Mouse (Mus musculus) erythroid progenitor cell, adult 5-6 weeks (primary cell): ENCODE measurements around the gene Zfp42. TPM values are rescaled to one million over a fixed set of nuclear protein-coding genes. Genes with fewer than 3 reads are reported as not detected.

ENCODE experiments used
- ATAC-seq: replicated peaks from 2 replicates; pipeline ENCODE4 v1.8.0; 2016; ENCODE audit warnings: moderate number of reproducible peaks, mild to moderate bottlenecking, moderate TSS enrichment, inconsistent platforms; ENCODE audit not compliant: poor library complexity, low FRiP score, severe bottlenecking
- total RNA-seq, 2 experiments: library from RNA; stranded (forward) in 1 of 2; stranded (reverse) in 1 of 2; fragments of 150-400 nt in 1 of 2; fragments of 186-747, 209-891 nt in 1 of 2; gene quantifications; 2 replicates each; pipeline versions ENCODE4 v1.2.3 to v1.2.4; 2015 to 2017; ENCODE audit warnings: low replicate concordance in 2 of 2

Zfp42 gene
- total RNA-seq, 2 experiments from 2014 or later: not detected

GRCm38 (mm10) chr8:43257886-43258285, 48.9 kb downstream of the Zfp42 start:
- no peak for ATAC-seq

GRCm38 (mm10) chr8:43255695-43256094, 51.1 kb downstream of the Zfp42 start:
- no peak for ATAC-seq

- no peak for ATAC-seq
Measured at GRCm38 (mm10) chr8:43251653-43252052, 55.1 kb downstream of the Zfp42 start.

GRCm38 (mm10) chr8:43248707-43249106, 58.1 kb downstream of the Zfp42 start:
- no peak for ATAC-seq

Other genes with a start within 250 kb of the Zfp42 start
- gene Triml1, start 165.5 kb downstream of the Zfp42 start, total RNA-seq (2015; ENCODE audit: low replicate concordance): not detected in 2 replicates
- not detected in 2 replicates for gene Triml1, start 165.5 kb downstream of the Zfp42 start, total RNA-seq (2017; ENCODE audit: low replicate concordance)
- not detected in 2 replicates for gene Triml2, start 126.4 kb downstream of the Zfp42 start, total RNA-seq (2015; ENCODE audit: low replicate concordance)
- gene Triml2, start 126.4 kb downstream of the Zfp42 start, total RNA-seq (2017; ENCODE audit: low replicate concordance): not detected in 2 replicates
- not detected in 2 replicates for gene Adam26b, start 221.1 kb upstream of the Zfp42 start, total RNA-seq (2015; ENCODE audit: low replicate concordance)
- gene Adam26b, start 221.1 kb upstream of the Zfp42 start, total RNA-seq (2017; ENCODE audit: low replicate concordance): not detected in 2 replicates